Mouse (Mus musculus) cerebellum, adult 9-10 months (tissue): ENCODE results near the gene Col4a2.

Experiments used
- DNase-seq: peaks from one replicate; pipeline ENCODE4 v3.0.0; 2022

The Col4a2 gene

GRCm38 (mm10) chr8:11312349-11313175 is at the start of gene Col4a2, which contains the start of gene Col4a1:
TSS of gene Col4a2 (plus strand) at chr8:11312805.
TSS of gene Col4a1 (minus strand) at chr8:11312826.
- DNase-seq = no peak

- DNase-seq = no peak
Measured at GRCm38 (mm10) chr8:11263848-11264247, 48.8 kb upstream of the Col4a2 start.

GRCm38 (mm10) chr8:11265971-11266370 is 46.6 kb upstream of the Col4a2 start:
- DNase-seq = no peak

- DNase-seq = no peak
Measured at GRCm38 (mm10) chr8:11266471-11266870, 46.1 kb upstream of the Col4a2 start.

- no peak for DNase-seq
Measured at GRCm38 (mm10) chr8:11268753-11269152, 43.9 kb upstream of the Col4a2 start.

- DNase-seq = no peak
Measured at GRCm38 (mm10) chr8:11270826-11271225, 41.8 kb upstream of the Col4a2 start.

- DNase-seq = no peak
Measured at GRCm38 (mm10) chr8:11272205-11272604, 40.4 kb upstream of the Col4a2 start.

- no peak for DNase-seq
Measured at GRCm38 (mm10) chr8:11273506-11274158, 39.0 kb upstream of the Col4a2 start.

GRCm38 (mm10) chr8:11274415-11274814 is 38.2 kb upstream of the Col4a2 start:
- DNase-seq = no peak

- DNase-seq = no peak
Measured at GRCm38 (mm10) chr8:11276286-11276685, 36.3 kb upstream of the Col4a2 start.

GRCm38 (mm10) chr8:11277602-11278051 is 35.0 kb upstream of the Col4a2 start:
- DNase-seq = no peak

GRCm38 (mm10) chr8:11278101-11278611 is 34.4 kb upstream of the Col4a2 start:
- DNase-seq = peak; percentile 2

- no peak for DNase-seq
Measured at GRCm38 (mm10) chr8:11279296-11279826, 33.2 kb upstream of the Col4a2 start.

- DNase-seq = no peak
Measured at GRCm38 (mm10) chr8:11280721-11281268, 31.8 kb upstream of the Col4a2 start.

- DNase-seq = no peak
Measured at GRCm38 (mm10) chr8:11282139-11282538, 30.5 kb upstream of the Col4a2 start.

- no peak for DNase-seq
Measured at GRCm38 (mm10) chr8:11282696-11283095, 29.9 kb upstream of the Col4a2 start.

GRCm38 (mm10) chr8:11283217-11283616 is 29.4 kb upstream of the Col4a2 start:
- DNase-seq = no peak

GRCm38 (mm10) chr8:11285437-11285836 is 27.2 kb upstream of the Col4a2 start:
- no peak for DNase-seq

- DNase-seq = no peak
Measured at GRCm38 (mm10) chr8:11287139-11287538, 25.5 kb upstream of the Col4a2 start.

- DNase-seq = no peak
Measured at GRCm38 (mm10) chr8:11288286-11288685, 24.3 kb upstream of the Col4a2 start.

GRCm38 (mm10) chr8:11290533-11290932 is 22.1 kb upstream of the Col4a2 start:
- no peak for DNase-seq

- no peak for DNase-seq
Measured at GRCm38 (mm10) chr8:11292611-11293010, 20.0 kb upstream of the Col4a2 start.

- no peak for DNase-seq
Measured at GRCm38 (mm10) chr8:11296282-11296943, 16.2 kb upstream of the Col4a2 start.
